Mouse (Mus musculus) forebrain, embryonic 14.5 days (tissue): ENCODE results near the gene Inpp4b. TPM values are rescaled to one million over a fixed set of nuclear protein-coding genes. Genes with fewer than 3 reads are reported as not detected.

Experiments used
- ATAC-seq: fragments of 200-750 bp; cut with Nextera tagmentation; 2 replicates; pipeline ENCODE4 v1.8.0; 2017; ENCODE audit warnings: mild to moderate bottlenecking, moderate library complexity
- DNase-seq: peaks from one replicate; pipeline ENCODE4 v3.0.0-alpha.2; 2015; ENCODE audit warnings: low spot score
- H3K27ac ChIP-seq: fragments of 300-500 bp; sonication (generic); 2 replicates; pipeline ENCODE4 v1.5.1; 2014; ENCODE audit warnings: low read depth, mild to moderate bottlenecking, control low read depth, low read length, moderate library complexity
- H3K27me3 ChIP-seq: fragments of 300-500 bp; sonication (generic); replicated peaks from 2 replicates; pipeline ENCODE4 v1.6.1; 2014; ENCODE audit warnings: low read length, control low read depth, mixed read lengths; ENCODE audit not compliant: control insufficient read depth, insufficient read depth
- H3K36me3 ChIP-seq: fragments of 300-500 bp; sonication (generic); 2 replicates; pipeline ENCODE4 v1.6.1; 2014; ENCODE audit warnings: low read length, control low read depth; ENCODE audit not compliant: control insufficient read depth, insufficient read depth
- H3K4me1 ChIP-seq: fragments of 300-500 bp; sonication (generic); 2 replicates; pipeline ENCODE4 v1.6.1; 2014; ENCODE audit warnings: antibody characterized with exemption, low read length, control low read depth; ENCODE audit not compliant: control insufficient read depth, insufficient read depth
- H3K4me2 ChIP-seq: fragments of 300-500 bp; sonication (generic); 2 replicates; pipeline ENCODE4 v1.6.1; 2014; ENCODE audit warnings: mild to moderate bottlenecking, control low read depth, low read length
- H3K4me3 ChIP-seq: fragments of 300-500 bp; sonication (generic); 2 replicates; pipeline ENCODE4 v1.5.1; 2014; ENCODE audit warnings: low read depth, low read length, control low read depth
- H3K9ac ChIP-seq: fragments of 300-500 bp; sonication (generic); 2 replicates; pipeline ENCODE4 v1.6.1; 2014; ENCODE audit warnings: mild to moderate bottlenecking, low read length, control low read depth, moderate library complexity
- H3K9me3 ChIP-seq: fragments of 300-500 bp; sonication (generic); replicated peaks from 2 replicates; pipeline ENCODE4 v1.6.1; 2016; ENCODE audit warnings: low read length, control low read depth, mixed read lengths; ENCODE audit not compliant: control insufficient read depth
- WGBS: fragments of 180-500 bp; shearing (Covaris S2); extraction: QIAGEN DNeasy Blood & Tissue Kit; methylation state at CpG from one replicate; pipeline ENCODE4 v1.1.7; 2014; 5-methylcytosine and 5-hydroxymethylcytosine counted together
- polyA plus RNA-seq: library from polyadenylated mRNA; unstranded; fragments of >200 nt; fragmentation: Nextera tagmentation; extraction: Ambion mirVana; gene quantifications from 2 replicates; pipeline ENCODE4 v1.2.1, GENCODE M21; 2014

The Inpp4b gene
- polyA plus RNA-seq, 1 experiment from 2014 or later = 2.4 TPM

GRCm38 (mm10) chr8:81742588-81742987, 400.2 kb downstream of the Inpp4b start:
- 93% methylated on average over 7 of the region's 7 CpGs for WGBS
- Histone ChIP-seq H3K9ac (no peak overlapping the region), H3K4me2 (no peak overlapping the region), H3K4me1 (no peaks in the 10 kb centered on the region), H3K9me3 (no peaks in the 10 kb centered on the region), H3K4me3 (no peak overlapping the region), H3K27me3 (no peaks in the 10 kb centered on the region), H3K36me3 (no peaks in the 10 kb centered on the region), H3K27ac (no peak overlapping the region)
- ATAC-seq (no peak), DNase-seq (no peak)

GRCm38 (mm10) chr8:81743040-81743439, 400.7 kb downstream of the Inpp4b start:
- Histone ChIP-seq H3K9ac (no peak overlapping the region), H3K4me2 (no peak overlapping the region), H3K27me3 (no peaks in the 10 kb centered on the region), H3K4me1 (no peaks in the 10 kb centered on the region), H3K9me3 (no peaks in the 10 kb centered on the region), H3K27ac (no peak overlapping the region), H3K4me3 (no peak overlapping the region), H3K36me3 (no peaks in the 10 kb centered on the region)
- ATAC-seq (no peak), DNase-seq (no peak)
- 77% methylated on average over 3 of the region's 3 CpGs for WGBS

- H3K9me3 ChIP-seq = no peaks in the 10 kb centered on the region
- H3K27me3 ChIP-seq = no peaks in the 10 kb centered on the region
- no peak overlapping the region for H3K4me3 ChIP-seq
- H3K4me2 ChIP-seq = no peak overlapping the region
- no peaks in the 10 kb centered on the region for H3K4me1 ChIP-seq
- DNase-seq = no peak
- no peak for ATAC-seq
- H3K27ac ChIP-seq = no peak overlapping the region
- H3K9ac ChIP-seq = no peak overlapping the region
- WGBS = 18% methylated on average over 1 of the region's 1 CpGs
- no peaks in the 10 kb centered on the region for H3K36me3 ChIP-seq
These were observed 403.1 kb downstream of the Inpp4b start for GRCm38 (mm10) chr8:81745439-81745838.

GRCm38 (mm10) chr8:81751159-81751558, 408.8 kb downstream of the Inpp4b start:
- Histone ChIP-seq H3K9ac (no peak overlapping the region), H3K4me1 (no peaks in the 10 kb centered on the region), H3K36me3 (no peaks in the 10 kb centered on the region), H3K9me3 (no peaks in the 10 kb centered on the region), H3K27me3 (no peaks in the 10 kb centered on the region), H3K4me3 (no peak overlapping the region), H3K4me2 (no peak overlapping the region), H3K27ac (no peak overlapping the region)
- WGBS = 77% methylated on average over 1 of the region's 1 CpGs
- no peak for ATAC-seq
- no peak for DNase-seq

- ATAC-seq (no peak), DNase-seq (no peak)
- Histone ChIP-seq H3K27me3 (no peaks in the 10 kb centered on the region), H3K36me3 (no peaks in the 10 kb centered on the region), H3K4me3 (no peak overlapping the region), H3K9me3 (no peaks in the 10 kb centered on the region), H3K27ac (no peak overlapping the region), H3K9ac (no peak overlapping the region), H3K4me2 (no peak overlapping the region), H3K4me1 (no peaks in the 10 kb centered on the region)
- WGBS = 91% methylated on average over 3 of the region's 3 CpGs
These were observed 414.3 kb downstream of the Inpp4b start for GRCm38 (mm10) chr8:81756663-81757062.

GRCm38 (mm10) chr8:81757580-81758144, 415.3 kb downstream of the Inpp4b start:
- DNase-seq = no peak
- H3K4me1 ChIP-seq = no peaks in the 10 kb centered on the region
- H3K27ac ChIP-seq = no peak overlapping the region
- H3K9ac ChIP-seq = no peak overlapping the region
- WGBS = 83% methylated on average over 2 of the region's 2 CpGs
- H3K4me3 ChIP-seq = no peak overlapping the region
- no peak for ATAC-seq
- H3K9me3 ChIP-seq = no peaks in the 10 kb centered on the region
- no peaks in the 10 kb centered on the region for H3K36me3 ChIP-seq
- no peaks in the 10 kb centered on the region for H3K27me3 ChIP-seq
- no peak overlapping the region for H3K4me2 ChIP-seq

GRCm38 (mm10) chr8:81761466-81761865, 419.1 kb downstream of the Inpp4b start:
- no peak overlapping the region for H3K4me3 ChIP-seq
- DNase-seq (no peak), ATAC-seq (no peak)
- WGBS = 92% methylated on average over 4 of the region's 4 CpGs
- H3K27ac ChIP-seq = no peak overlapping the region
- no peak overlapping the region for H3K9ac ChIP-seq
- H3K4me2 ChIP-seq = no peak overlapping the region
- no peaks in the 10 kb centered on the region for H3K4me1 ChIP-seq
- H3K27me3 ChIP-seq = no peaks in the 10 kb centered on the region
- H3K36me3 ChIP-seq = no peaks in the 10 kb centered on the region
- H3K9me3 ChIP-seq = no peaks in the 10 kb centered on the region

- Histone ChIP-seq H3K27me3 (no peaks in the 10 kb centered on the region), H3K9me3 (no peaks in the 10 kb centered on the region), H3K9ac (no peak overlapping the region), H3K4me1 (peaks cover 8% of the 10 kb centered on the region; the same call in 1 of the 2 replicates), H3K27ac (no peak overlapping the region), H3K4me2 (no peak overlapping the region), H3K4me3 (no peak overlapping the region), H3K36me3 (no peaks in the 10 kb centered on the region)
- no peak for DNase-seq
- 93% methylated on average over 5 of the region's 5 CpGs for WGBS
- ATAC-seq = no peak
These were observed 423.7 kb downstream of the Inpp4b start for GRCm38 (mm10) chr8:81766033-81766432.

- H3K27ac ChIP-seq = no peak overlapping the region
- WGBS = 5% methylated on average over 12 of the region's 12 CpGs
- no peaks in the 10 kb centered on the region for H3K36me3 ChIP-seq
- no peaks in the 10 kb centered on the region for H3K9me3 ChIP-seq
- H3K27me3 ChIP-seq = no peaks in the 10 kb centered on the region
- DNase-seq = peak; percentile 57
- peak overlapping the region; percentile 29; the same call in 1 of the 2 replicates for H3K4me2 ChIP-seq
- peaks cover 8% of the 10 kb centered on the region; the same call in 1 of the 2 replicates for H3K4me1 ChIP-seq
- no peak overlapping the region for H3K4me3 ChIP-seq
- no peak overlapping the region for H3K9ac ChIP-seq
- peak; percentile 47 for ATAC-seq
These were observed 425.3 kb downstream of the Inpp4b start for GRCm38 (mm10) chr8:81767411-81768312.
